Comparison of ENCODE assay signal across 8 mouse cellular contexts in genomic region chr4:155734951-155735702, GRCm38 (mm10). TPM values are rescaled to one million over a fixed set of nuclear protein-coding genes. Genes with fewer than 3 reads are reported as not detected.
DNase-seq lines count a peak whose midpoint lies in the region; ATAC-seq and TF ChIP-seq lines count a peak whose summit lies in the region.

No protein-coding gene starts in this region.

- dilution Hi-C loops in CH12.LX (cut with MboI; ENCODE audit: extremely low pct_ligation_motif_present, extremely low pct_unique_long_range_greater_than_20kb, low sequenced_read_pairs), result no loop called here

- TF ChIP-seq CTCF in CH12.LX (conservative IDR thresholded peaks at IDR 0.05 in 1 of 2, IDR thresholded peaks at IDR 0.05 in 1 of 2; ENCODE audit: low read depth in 2 of 2, low read length in 2 of 2), result no peak

- peaks cover 42 to 65% of the 10 kb centered on the region in 2 experiments for H3K36me3 ChIP-seq in CH12.LX (replicated peaks in 1 of 2; ENCODE audit: control insufficient read depth in 1 of 2, insufficient read depth in 1 of 2, low read length in 1 of 2)
- peaks cover 48% of the 10 kb centered on the region for H3K36me3 ChIP-seq in embryonic facial prominence, embryonic 12.5 days
- peaks cover 4% of the 10 kb centered on the region; the same call in 1 of the 2 replicates for H3K36me3 ChIP-seq in heart, embryonic 16.5 days (ENCODE audit: control insufficient read depth, insufficient read depth)

- H3K27me3 ChIP-seq in CH12.LX (replicated peaks), result no peaks in the 10 kb centered on the region
- H3K27me3 ChIP-seq in embryonic facial prominence, embryonic 12.5 days, result no peaks in the 10 kb centered on the region
- H3K27me3 ChIP-seq in heart, embryonic 16.5 days (ENCODE audit: control insufficient read depth, insufficient read depth, low read length), result no peaks in the 10 kb centered on the region

- DNase-seq in CH12.LX (ENCODE audit: extremely low read depth), result no peak
- DNase-seq in adrenal gland, postnatal 10 days, result peak; percentile 41
- DNase-seq in kidney, postnatal 14 days, result peak; percentile 60
- DNase-seq in lung, postnatal 10 days, result peak; percentile 58
- DNase-seq in retina, postnatal 7 days (ENCODE audit: low read depth, low spot score), result peak; percentile 31
- no peak for DNase-seq in c-Kit-positive CD71-positive TER-119-positive erythroid progenitor cells, embryonic 14.5 days (ENCODE audit: low spot score)

- H3K4me3 ChIP-seq in CH12.LX (replicated peaks in 1 of 3; ENCODE audit: low read depth in 2 of 3, low read length in 2 of 3, poor library complexity in 1 of 3), result peak overlapping the region; percentile 64 to 93 (median 68)
- H3K4me3 ChIP-seq in embryonic facial prominence, embryonic 12.5 days, result peak overlapping the region; percentile 73
- peak overlapping the region; percentile 82 for H3K4me3 ChIP-seq in heart, embryonic 16.5 days (ENCODE audit: low read length)

- peaks cover 8 to 31% of the 10 kb centered on the region in 2 experiments for H3K4me1 ChIP-seq in CH12.LX (ENCODE audit: control insufficient read depth in 1 of 2, insufficient read depth in 2 of 2)
- peaks cover 25% of the 10 kb centered on the region for H3K4me1 ChIP-seq in embryonic facial prominence, embryonic 12.5 days
- peaks cover 11% of the 10 kb centered on the region for H3K4me1 ChIP-seq in heart, embryonic 16.5 days (ENCODE audit: control insufficient read depth, insufficient read depth, low read length)

- H3K27ac ChIP-seq in CH12.LX (ENCODE audit: insufficient read depth, low read depth), result no peak overlapping the region
- peak overlapping the region; percentile 89 for H3K27ac ChIP-seq in embryonic facial prominence, embryonic 12.5 days
- H3K27ac ChIP-seq in heart, embryonic 16.5 days (ENCODE audit: low read length), result peak overlapping the region; percentile 82

- H3K9me3 ChIP-seq in CH12.LX (replicated peaks; ENCODE audit: low read length), result no peaks in the 10 kb centered on the region
- H3K9me3 ChIP-seq in embryonic facial prominence, embryonic 12.5 days, result no peaks in the 10 kb centered on the region
- no peaks in the 10 kb centered on the region for H3K9me3 ChIP-seq in heart, embryonic 16.5 days (replicated peaks; ENCODE audit: control insufficient read depth, low read length)

- no peak for TF ChIP-seq EP300 in CH12.LX (IDR thresholded peaks at IDR 0.05; ENCODE audit: low read length)

- TF ChIP-seq POLR2A in CH12.LX (IDR thresholded peaks at IDR 0.05; ENCODE audit: low read depth, low read length), result no peak

- peak; percentile 9; the same call in 1 of the 2 replicates for ATAC-seq in embryonic facial prominence, embryonic 12.5 days (ENCODE audit: insufficient number of reproducible peaks, insufficient read depth, low FRiP score, low TSS enrichment)
- ATAC-seq in heart, embryonic 16.5 days (replicated peaks; ENCODE audit: extremely low read depth, insufficient read depth, low FRiP score), result peak; percentile 68

- WGBS in embryonic facial prominence, embryonic 12.5 days, result under 1% methylated on average over 56 of the region's 79 CpGs
- under 1% methylated on average over 54 of the region's 79 CpGs for WGBS in heart, embryonic 16.5 days

- no peak for TF ChIP-seq RAD21 in CH12.LX (IDR thresholded peaks at IDR 0.05; ENCODE audit: low read depth, low read length)

- H3K79me2 ChIP-seq in CH12.LX (replicated peaks; ENCODE audit: control insufficient read depth, extremely low read depth, insufficient read depth, poor library complexity, severe bottlenecking), result no peaks in the 10 kb centered on the region

- H3K4me2 ChIP-seq in CH12.LX (ENCODE audit: insufficient read depth, low read depth, poor library complexity, severe bottlenecking), result peak overlapping the region; percentile 76
- peak overlapping the region; percentile 94 for H3K4me2 ChIP-seq in embryonic facial prominence, embryonic 12.5 days (replicated peaks)
- peak overlapping the region; percentile 93 for H3K4me2 ChIP-seq in heart, embryonic 16.5 days (ENCODE audit: low read depth, low read length)

- H3K9ac ChIP-seq in CH12.LX (ENCODE audit: insufficient read depth, low read depth), result peak overlapping the region; percentile 85
- H3K9ac ChIP-seq in embryonic facial prominence, embryonic 12.5 days, result peak overlapping the region; percentile 90
- H3K9ac ChIP-seq in heart, embryonic 16.5 days (ENCODE audit: low read length), result peak overlapping the region; percentile 87

- in situ Hi-C loops in CH12.LX (cut with MboI; ENCODE audit: low pct_ligation_motif_present, low pct_unique_long_range_greater_than_20kb, low sequenced_read_pairs), result loop anchor here (5.0 kb wide), 1 partner anchor 32 kb away; no protein-coding TSS in a partner anchor

TF ChIP-seq in CH12.LX, 34 proteins besides CTCF, POLR2A, EP300 and RAD21:
- TF ChIP-seq IRF4 (IDR thresholded peaks at IDR 0.05; ENCODE audit: low read depth, low read length), result no peak
- no peak for TF ChIP-seq ZKSCAN1 (IDR thresholded peaks at IDR 0.05; ENCODE audit: borderline replicate concordance, low read depth, low read length)
- TF ChIP-seq SIN3A (IDR thresholded peaks at IDR 0.05; ENCODE audit: low read length), result no peak
- no peak for TF ChIP-seq JUND (conservative IDR thresholded peaks at IDR 0.05; ENCODE audit: low read depth, low read length)
- TF ChIP-seq BHLHE40 (IDR thresholded peaks at IDR 0.05; ENCODE audit: low read depth, low read length), result no peak
- no peak for TF ChIP-seq MEF2A (IDR thresholded peaks at IDR 0.05; ENCODE audit: borderline replicate concordance, low read depth, low read length)
- TF ChIP-seq MAFK (IDR thresholded peaks at IDR 0.05; ENCODE audit: insufficient replicate concordance, low read length), result no peak
- TF ChIP-seq TBP (conservative IDR thresholded peaks at IDR 0.05; ENCODE audit: low read depth, low read length), result no peak
- 0 out of 2 replicates have a peak, but pooled peaks have one; percentile 28 for TF ChIP-seq TCF12 (IDR thresholded peaks at IDR 0.05; ENCODE audit: low read depth, low read length)
- no peak for TF ChIP-seq NELFE (IDR thresholded peaks at IDR 0.05; ENCODE audit: low read depth, low read length)
- TF ChIP-seq ZNF384 (IDR thresholded peaks at IDR 0.05; ENCODE audit: low read depth, low read length), result no peak
- no peak for TF ChIP-seq JUN (IDR thresholded peaks at IDR 0.05; ENCODE audit: insufficient read depth, low read depth, low read length)
- TF ChIP-seq HCFC1 (IDR thresholded peaks at IDR 0.05; ENCODE audit: low read depth, low read length), result no peak
- no peak for TF ChIP-seq ZC3H11A (IDR thresholded peaks at IDR 0.05; ENCODE audit: low read depth, low read length)
- no peak for TF ChIP-seq USF2 (conservative IDR thresholded peaks at IDR 0.05; ENCODE audit: low read depth, low read length)
- 0 out of 2 replicates have a peak, but pooled peaks have one; percentile 13 for TF ChIP-seq CHD2 (IDR thresholded peaks at IDR 0.05; ENCODE audit: low read length)

RNA-seq across cellular contexts. Expression of gene Tmem240, which starts 0.5 kb away (rescaled TPM):
- total RNA-seq in CH12.LX (2012; rRNA removed), result 0.34 and 0.38 TPM in 2 replicates
- not detected in 2 replicates for total RNA-seq in CH12.LX (2014; rRNA removed)
- polyA plus RNA-seq in CH12.LX (2012; ENCODE audit: insufficient read length, low read depth), result 0.11 and 0.14 TPM in 2 replicates
- 1 to 10 TPM in 1 of 2 experiments, under 1 TPM in 1; 0.81 to 1.4 TPM for total RNA-seq in adrenal gland, postnatal 10 days (2021)
- polyA plus RNA-seq in embryonic facial prominence, embryonic 12.5 days (2016; fragmentation: Nextera tagmentation; extraction: Ambion mirVana), result 2.2 and 2.5 TPM in 2 replicates
- 0.54 and 0.59 TPM in 2 replicates for polyA plus RNA-seq in heart, embryonic 16.5 days (2015; fragmentation: Nextera tagmentation; extraction: Ambion mirVana)

RNA-seq across cellular contexts. Expression of gene Atad3a, which starts 25.8 kb away (rescaled TPM):
- 154 and 175 TPM in 2 replicates for total RNA-seq in CH12.LX (2012; rRNA removed)
- 133 and 135 TPM in 2 replicates for total RNA-seq in CH12.LX (2014; rRNA removed)
- 182 and 216 TPM in 2 replicates for polyA plus RNA-seq in CH12.LX (2012; ENCODE audit: insufficient read length, low read depth)
- total RNA-seq in adrenal gland, postnatal 10 days (2021), result 100 to 1,000 TPM; 118 to 141 TPM
- polyA plus RNA-seq in embryonic facial prominence, embryonic 12.5 days (2016; fragmentation: Nextera tagmentation; extraction: Ambion mirVana), result 103 and 106 TPM in 2 replicates
- 123 TPM in 2 replicates for polyA plus RNA-seq in heart, embryonic 16.5 days (2015; fragmentation: Nextera tagmentation; extraction: Ambion mirVana)

RNA-seq across cellular contexts. Expression of gene Ssu72, which starts 30.5 kb away (rescaled TPM):
- 169 and 172 TPM in 2 replicates for total RNA-seq in CH12.LX (2012; rRNA removed)
- 245 TPM in 2 replicates for total RNA-seq in CH12.LX (2014; rRNA removed)
- 140 and 160 TPM in 2 replicates for polyA plus RNA-seq in CH12.LX (2012; ENCODE audit: insufficient read length, low read depth)
- total RNA-seq in adrenal gland, postnatal 10 days (2021), result 10 to 100 TPM; 86.5 to 90.9 TPM
- polyA plus RNA-seq in embryonic facial prominence, embryonic 12.5 days (2016; fragmentation: Nextera tagmentation; extraction: Ambion mirVana), result 135 and 136 TPM in 2 replicates
- polyA plus RNA-seq in heart, embryonic 16.5 days (2015; fragmentation: Nextera tagmentation; extraction: Ambion mirVana), result 106 and 111 TPM in 2 replicates

RNA-seq across cellular contexts. Expression of gene Vwa1, which starts 39.4 kb away (rescaled TPM):
- total RNA-seq in CH12.LX (2012; rRNA removed) (1.2 and 1.8 TPM in 2 replicates), CH12.LX (2014; rRNA removed) (0.12 and 0.15 TPM in 2 replicates)
- 0.12 and 0.13 TPM in 2 replicates for polyA plus RNA-seq in CH12.LX (2012; ENCODE audit: insufficient read length, low read depth)
- total RNA-seq in adrenal gland, postnatal 10 days (2021), result 1 to 10 TPM; 6.6 to 7.9 TPM
- 9.2 and 9.5 TPM in 2 replicates for polyA plus RNA-seq in embryonic facial prominence, embryonic 12.5 days (2016; fragmentation: Nextera tagmentation; extraction: Ambion mirVana)
- polyA plus RNA-seq in heart, embryonic 16.5 days (2015; fragmentation: Nextera tagmentation; extraction: Ambion mirVana), result 8.3 and 8.7 TPM in 2 replicates

RNA-seq across cellular contexts. Expression of gene Fndc10, which starts 41.0 kb away (rescaled TPM):
- total RNA-seq in CH12.LX (2012; rRNA removed), result 2.4 and 3.2 TPM in 2 replicates
- 0.96 and 1.7 TPM in 2 replicates for total RNA-seq in CH12.LX (2014; rRNA removed)
- 1.3 and 1.4 TPM in 2 replicates for polyA plus RNA-seq in CH12.LX (2012; ENCODE audit: insufficient read length, low read depth)
- 10 to 100 TPM; 36.3 to 49.0 TPM for total RNA-seq in adrenal gland, postnatal 10 days (2021)
- 12.2 and 15.2 TPM in 2 replicates for polyA plus RNA-seq in embryonic facial prominence, embryonic 12.5 days (2016; fragmentation: Nextera tagmentation; extraction: Ambion mirVana)
- 1.1 and 1.4 TPM in 2 replicates for polyA plus RNA-seq in heart, embryonic 16.5 days (2015; fragmentation: Nextera tagmentation; extraction: Ambion mirVana)

Comparison
In these comparisons a context has a peak if more than half of its experiments do, and no peak if none do; other contexts are left out.
1. DNase-seq: peak in adrenal gland, postnatal 10 days (single experiment), kidney, postnatal 14 days (single experiment), lung, postnatal 10 days (single experiment) and retina, postnatal 7 days (single experiment); none in CH12.LX (single experiment) and c-Kit-positive CD71-positive TER-119-positive erythroid progenitor cells, embryonic 14.5 days (single experiment).
2. Peak in every context shown above with its lines, with median percentiles within 50 percentile points of each other: H3K4me2 ChIP-seq, H3K4me3 ChIP-seq and H3K9ac ChIP-seq.